Mouse (Mus musculus): ENCODE results near the gene Elavl2. TPM values are rescaled to one million over a fixed set of nuclear protein-coding genes. Genes with fewer than 3 reads are reported as not detected.

The Elavl2 gene
- polyA plus RNA-seq, 1 experiment from 2014 or later: 1.4 TPM

DNA sequence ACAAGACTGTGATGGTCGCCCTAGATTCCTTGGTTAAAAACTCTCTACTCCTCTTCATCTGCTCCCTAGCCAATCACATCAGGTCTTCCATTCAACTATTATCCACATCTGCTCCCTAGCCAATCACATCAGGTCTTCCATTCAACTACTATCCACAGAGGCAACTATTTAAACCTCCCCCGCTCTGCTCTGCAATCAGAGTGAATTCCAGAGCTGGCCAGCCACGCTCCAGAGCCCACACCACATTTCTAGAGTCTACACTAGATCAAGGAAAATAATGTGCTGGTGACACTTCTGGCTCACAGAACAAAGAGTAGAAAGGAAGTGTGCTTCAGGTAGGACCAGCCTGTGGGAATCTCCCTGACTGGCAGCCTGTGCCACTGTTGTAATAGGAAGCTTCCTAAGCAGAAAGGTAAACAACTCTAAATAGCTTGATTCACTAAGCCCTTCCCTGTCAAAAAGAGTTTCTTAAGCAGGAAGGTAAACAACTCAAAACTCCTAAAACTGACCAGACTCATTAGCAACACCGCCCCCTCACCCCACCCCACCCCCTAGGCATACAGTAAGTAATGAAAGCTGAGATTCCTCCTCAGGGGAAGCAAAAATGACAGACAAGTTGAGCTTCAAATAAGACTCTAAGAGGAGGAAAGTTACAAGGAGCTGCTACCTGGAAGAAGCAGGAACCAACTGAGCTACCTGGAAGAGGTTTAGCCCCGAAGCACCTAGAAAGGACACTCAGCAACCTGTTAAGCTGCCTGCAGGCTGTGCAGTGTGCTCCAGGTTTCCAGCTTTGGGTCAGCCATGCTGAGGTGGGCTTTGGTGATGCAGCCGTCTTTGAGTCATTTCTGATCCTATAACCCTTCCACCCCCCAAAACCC lies 191.9 kb downstream of the Elavl2 start:
- H3K27ac ChIP-seq: no peak overlapping the region
- H3K4me3 ChIP-seq: no peak overlapping the region
- H3K27me3 ChIP-seq: no peaks in the 10 kb centered on the region
- H3K36me3 ChIP-seq: no peaks in the 10 kb centered on the region
- WGBS: 48% methylated on average over 6 of the region's 6 CpGs
- H3K9ac ChIP-seq: no peak overlapping the region
- H3K4me2 ChIP-seq: no peak overlapping the region
- no peaks in the 10 kb centered on the region for H3K4me1 ChIP-seq (replicated peaks)
- H3K9me3 ChIP-seq (replicated peaks): no peaks in the 10 kb centered on the region
- no peak for ATAC-seq (replicated peaks; ENCODE audit: insufficient number of reproducible peaks, insufficient read depth, low FRiP score, low read depth)

Small RNAs within 50 kb of the gene (microRNA-seq; reads per million reads assigned to microRNA genes)
- not detected for gene Mir6402
